Mouse (Mus musculus) adrenal gland, adult (tissue): ENCODE measurements at regions not wholly inside any gene's neighbourhood (a gene's known extent, or its start where the extent isn't known, plus 50 kb on each side); places are given as distances from the start of the nearest gene placed in this dataset.

Experiments used
- DNase-seq, 2 experiments: peaks; one replicate each; pipeline ENCODE4 v3.0.0; 2022 to 2023; ENCODE audit warnings: low spot score in 1 of 2; ENCODE audit not compliant: inconsistent age in 2 of 2

- DNase-seq, result peak; percentile 14 to 81
Measured at GRCm38 (mm10) chr3:143949026-143949637, 255.9 kb downstream of the Lmo4 start.

GRCm38 (mm10) chr3:143947938-143948267 is 257.1 kb downstream of the Lmo4 start:
- no peak for DNase-seq

DNA sequence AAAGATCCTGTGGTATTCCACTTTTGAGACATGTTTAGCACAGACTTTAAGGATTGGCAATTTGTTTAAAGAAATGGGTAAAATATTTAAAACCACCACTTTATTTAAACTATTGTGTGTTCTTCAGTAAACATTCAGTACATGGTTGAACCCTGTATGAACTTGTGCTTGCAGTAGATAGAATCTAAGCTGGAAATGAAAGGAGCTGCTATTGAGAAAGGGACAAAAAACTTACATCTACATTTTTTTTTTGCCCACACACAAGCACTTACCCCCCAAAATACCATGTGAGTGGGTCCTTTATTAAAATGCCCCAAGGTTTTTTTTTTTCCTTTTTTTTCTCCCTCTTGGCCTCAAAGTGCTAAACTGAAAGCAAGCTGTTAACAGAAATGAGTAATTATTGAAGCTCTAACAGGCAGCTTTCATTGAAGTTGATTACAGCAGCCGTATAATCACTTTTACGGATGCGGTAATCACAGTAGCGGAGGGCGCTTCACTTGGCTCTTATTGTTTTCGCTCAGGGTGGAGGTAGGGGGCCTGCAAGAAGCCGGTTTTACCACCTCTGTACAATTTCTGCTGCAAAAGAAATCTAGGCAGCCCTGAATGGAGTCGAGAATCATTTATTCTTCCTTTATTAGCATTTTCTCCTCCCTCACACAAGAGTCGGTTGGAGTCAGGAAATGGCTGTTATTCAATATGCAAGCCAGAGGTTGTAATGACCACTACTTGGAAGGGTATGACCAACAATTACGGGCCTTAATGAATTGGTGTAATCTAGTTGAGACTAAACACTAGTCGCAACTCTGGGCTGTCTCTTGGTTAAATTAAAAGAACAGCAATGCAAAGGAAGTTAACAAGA is 257.7 kb downstream of the Lmo4 start:
- no peak for DNase-seq

DNA sequence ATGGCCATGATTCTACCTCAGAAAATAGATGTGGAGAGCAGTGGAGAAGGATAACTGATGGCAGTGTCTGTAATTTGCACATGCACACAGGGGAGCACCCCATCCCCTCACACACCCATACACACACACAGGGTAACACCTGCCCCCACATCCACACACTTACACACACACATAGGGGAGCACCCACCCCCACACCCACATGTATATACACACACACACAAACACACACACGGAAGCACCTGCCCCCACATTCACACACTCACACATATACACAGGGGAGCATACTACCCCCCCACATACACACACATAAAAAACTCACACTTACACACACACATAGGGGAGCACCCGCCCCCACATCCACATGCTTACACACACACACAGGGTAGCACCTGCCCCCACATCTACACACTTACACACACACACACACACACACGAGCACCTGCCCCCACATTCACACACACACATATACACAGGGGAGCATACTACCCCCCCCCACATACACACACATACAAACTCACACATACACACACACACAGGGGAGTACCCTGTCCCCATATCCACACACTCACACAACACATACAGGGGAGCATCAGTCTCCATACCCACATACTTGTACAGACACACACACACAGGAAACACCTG is 265.8 kb downstream of the Lmo4 start:
- no peak for DNase-seq

- peak in 1 of 2 experiments; percentile 63 for DNase-seq
Measured at GRCm38 (mm10) chr3:143925322-143925721, 279.7 kb downstream of the Lmo4 start.

DNA sequence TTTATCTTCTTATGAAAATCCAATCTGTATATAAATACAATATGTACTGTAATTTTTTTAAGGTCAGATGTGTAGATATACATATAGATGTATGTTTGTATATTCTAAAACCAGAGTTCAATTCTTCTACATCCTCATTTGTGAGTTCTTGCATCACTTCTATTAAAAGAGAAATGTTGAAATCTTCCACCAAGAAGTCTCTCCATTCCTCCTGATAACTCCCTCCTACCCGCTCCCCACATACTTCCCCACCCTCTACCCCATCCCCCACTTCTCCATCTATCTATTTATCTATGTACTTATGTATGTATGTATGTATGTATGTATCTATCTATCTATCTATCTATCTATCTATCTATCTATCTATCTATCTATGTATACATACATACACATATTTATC is 285.3 kb downstream of the Lmo4 start:
- DNase-seq, result no peak

- DNase-seq, result no peak
Measured at GRCm38 (mm10) chr3:143914341-143915217, 290.4 kb downstream of the Lmo4 start.

- DNase-seq, result no peak
Measured at GRCm38 (mm10) chr3:143913044-143913574, 291.9 kb downstream of the Lmo4 start.

GRCm38 (mm10) chr3:143912433-143912832 is 292.6 kb downstream of the Lmo4 start:
- DNase-seq, result peak; percentile 9 to 54

DNA sequence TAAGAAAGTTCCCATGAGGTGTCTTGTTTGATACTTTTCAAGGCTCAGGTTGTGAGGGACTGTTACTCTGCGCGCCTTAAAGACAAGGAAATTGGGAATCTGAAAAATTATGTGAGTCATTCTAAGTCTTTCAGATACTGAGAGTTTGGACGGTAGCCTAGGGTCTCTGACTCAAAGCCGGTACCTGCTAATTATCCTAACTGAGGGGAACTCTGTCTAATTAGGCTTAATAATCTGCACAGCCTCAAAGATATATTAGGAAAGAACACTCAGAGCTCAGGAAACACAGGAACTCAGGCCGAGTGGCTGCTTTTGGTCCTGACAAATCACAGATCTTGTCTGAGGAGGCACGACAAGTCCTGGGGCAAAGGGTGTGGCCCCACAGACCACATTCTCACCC is 295.7 kb downstream of the Lmo4 start:
- DNase-seq, result no peak

DNA sequence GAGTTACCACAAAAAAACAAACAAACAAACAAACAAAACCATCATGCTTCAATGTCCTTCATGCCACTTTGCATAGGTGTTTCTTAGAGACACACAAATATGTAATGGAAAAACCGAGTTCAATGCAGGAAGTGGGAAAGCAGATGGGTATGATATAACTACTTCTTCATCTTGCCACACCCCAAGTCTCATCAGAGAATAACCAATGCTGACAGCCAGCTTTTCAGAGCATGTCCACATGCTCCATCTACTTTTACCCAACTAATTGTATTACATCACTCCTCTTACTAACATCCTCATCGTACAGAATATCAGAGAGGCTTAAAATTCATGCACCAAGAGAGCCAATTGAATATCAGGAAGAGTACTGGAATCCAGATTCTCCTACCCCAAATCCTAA is 301.6 kb downstream of the Lmo4 start:
- no peak for DNase-seq

- no peak for DNase-seq
Measured at GRCm38 (mm10) chr3:143880813-143881212, 324.2 kb downstream of the Lmo4 start.

DNA sequence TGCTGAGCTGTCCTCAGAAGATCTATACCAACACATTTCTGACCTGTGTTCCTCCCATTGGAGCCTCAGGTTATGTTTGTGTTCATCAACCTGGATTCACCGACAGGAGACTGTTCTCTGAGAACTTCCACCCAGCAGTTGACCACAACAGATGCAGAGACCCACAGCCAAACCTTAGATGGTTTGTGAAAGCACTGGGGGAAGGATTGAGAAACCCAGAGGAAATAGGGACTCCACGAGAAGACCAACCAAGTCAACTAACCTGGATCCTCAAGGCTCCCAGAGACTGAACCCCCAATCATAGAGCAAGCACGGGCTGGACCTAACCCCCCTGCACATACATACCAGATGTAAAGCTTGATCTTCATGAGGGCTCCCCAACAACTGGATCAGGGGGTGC is 331.1 kb downstream of the Lmo4 start:
- no peak for DNase-seq

- no peak for DNase-seq
Measured at GRCm38 (mm10) chr3:143866521-143866920, 338.5 kb downstream of the Lmo4 start.

GRCm38 (mm10) chr3:143865626-143866025 is 339.4 kb downstream of the Lmo4 start:
- DNase-seq, result no peak

DNA sequence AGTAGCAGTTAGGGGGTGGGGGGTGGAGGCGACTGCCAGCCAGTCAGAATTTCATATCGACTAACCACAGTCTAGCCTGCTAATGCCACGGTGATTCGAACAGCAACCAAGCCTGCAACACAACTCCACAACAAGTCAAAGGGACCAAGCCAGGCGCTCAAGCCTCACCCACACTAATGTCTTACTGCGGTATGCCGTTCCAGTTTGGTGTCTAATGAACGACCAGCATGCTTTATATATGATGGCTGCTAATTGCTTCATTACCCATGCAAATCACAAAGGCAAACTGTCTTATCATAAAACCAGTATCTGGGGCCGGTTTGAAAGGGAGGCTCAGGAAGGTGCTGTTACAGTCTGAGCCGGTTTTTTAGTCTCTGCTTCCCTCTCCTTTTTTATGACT is 340.5 kb downstream of the Lmo4 start:
- no peak for DNase-seq

DNA sequence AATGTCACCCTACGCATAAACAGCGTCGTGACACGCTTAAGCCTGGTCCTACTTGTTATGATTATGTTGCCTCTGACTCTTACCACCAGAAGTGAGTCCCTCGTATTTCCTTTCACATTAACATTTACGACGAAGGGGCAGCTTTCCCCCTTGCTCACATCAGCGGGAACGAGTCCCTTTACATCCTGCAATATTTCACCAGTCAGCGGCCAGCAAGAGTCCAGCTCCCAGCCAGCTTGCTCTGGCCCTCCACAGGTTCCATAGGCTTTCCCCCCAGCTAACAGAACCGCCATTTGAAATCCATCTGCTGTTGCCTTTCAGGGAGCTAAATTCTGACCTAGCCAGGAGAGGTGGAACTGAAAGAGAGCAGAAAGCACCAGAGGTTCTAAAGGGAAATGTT is 342.5 kb downstream of the Lmo4 start:
- DNase-seq, result no peak

GRCm38 (mm10) chr3:143861866-143862265 is 343.2 kb downstream of the Lmo4 start:
- peak; percentile 23 to 81 for DNase-seq

GRCm38 (mm10) chr3:143835611-143836240 is 369.3 kb downstream of the Lmo4 start:
- DNase-seq, result peak in 1 of 2 experiments; percentile 75

GRCm38 (mm10) chr3:143834725-143835124 is 370.3 kb downstream of the Lmo4 start:
- no peak for DNase-seq
